Mouse (Mus musculus): ENCODE measurements at regions not wholly inside any gene's neighbourhood (a gene's known extent, or its start where the extent isn't known, plus 50 kb on each side); places are given as distances from the start of the nearest gene placed in this dataset.
A peak's percentile ranks its signal among the peaks of the same experiment; 100 is the strongest.

DNA sequence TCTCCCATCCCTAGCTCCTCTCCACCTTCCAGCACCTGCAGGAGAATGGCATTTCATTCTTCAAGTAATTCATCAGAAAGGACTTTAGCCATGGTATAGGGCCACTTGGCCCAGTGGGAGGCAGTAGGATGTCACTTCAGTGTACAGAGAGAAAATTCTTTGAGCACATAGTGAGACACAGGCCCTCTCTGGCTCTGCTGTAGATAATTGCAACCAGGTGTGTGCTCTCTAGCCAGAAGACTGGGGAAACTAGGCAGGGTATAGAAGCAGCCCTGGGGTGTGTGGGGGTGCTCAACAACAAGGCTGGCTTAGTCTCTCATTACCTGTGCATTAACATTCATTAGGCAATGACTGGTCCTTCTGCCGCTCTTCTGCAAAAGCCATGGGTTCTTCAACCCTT, 125.1 kb downstream of the Fam43a start:
- peak; percentile 86 for ATAC-seq (replicated peaks; ENCODE audit: insufficient number of reproducible peaks, low FRiP score, low TSS enrichment, low read depth)

DNA sequence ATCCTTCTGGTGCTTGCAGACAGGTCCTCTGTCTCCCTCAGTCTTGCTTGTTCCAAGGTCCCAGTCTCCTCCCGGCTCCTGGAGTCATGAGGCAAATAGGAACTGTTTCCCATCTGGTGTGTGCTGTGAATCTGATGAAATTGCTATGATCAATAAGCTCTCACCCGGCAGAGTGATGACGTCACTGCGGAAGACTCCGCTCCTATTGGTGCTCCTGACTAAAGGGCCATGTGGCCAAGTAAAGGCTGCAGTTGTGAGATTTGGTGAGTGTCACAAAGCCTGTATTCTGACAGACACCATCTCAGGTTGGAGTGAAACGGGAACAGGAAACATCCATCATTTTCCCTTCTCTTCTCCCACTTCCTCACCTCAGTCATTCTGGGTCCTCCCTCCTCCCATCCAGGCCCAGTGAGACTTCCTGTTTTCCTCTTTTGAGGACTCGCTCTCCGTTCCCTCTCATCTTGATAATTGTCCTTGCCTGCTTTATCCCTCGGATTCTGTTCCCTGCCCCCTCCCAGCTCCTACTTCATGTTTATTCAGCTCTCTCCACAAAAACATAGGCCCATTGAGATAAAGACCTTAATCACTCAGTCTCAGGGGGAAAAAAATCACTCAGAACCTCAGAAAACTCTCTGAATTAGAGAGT, 133.4 kb downstream of the Fam43a start:
- H3K27ac ChIP-seq (replicated peaks; ENCODE audit: low read depth, low read length) = no peak overlapping the region; the same call in 1 of the 2 replicates

More for the DNA sequence above, 125.1 kb downstream of the Fam43a start:
- no peak overlapping the region for H3K4me3 ChIP-seq (ENCODE audit: low read depth, low read length)
- no peak overlapping the region for H3K9ac ChIP-seq (replicated peaks; ENCODE audit: low read length)
- H3K9me3 ChIP-seq (replicated peaks; ENCODE audit: control insufficient read depth, low read length) = no peaks in the 10 kb centered on the region
- DNase-seq (ENCODE audit: low spot score) = peak; percentile 81
- no peaks in the 10 kb centered on the region for H3K4me1 ChIP-seq (ENCODE audit: control insufficient read depth, insufficient read depth, low read length)
- 52% methylated on average over 1 of the region's 1 CpGs for WGBS
- H3K36me3 ChIP-seq (replicated peaks; ENCODE audit: control insufficient read depth, insufficient read depth, low read depth, low read length) = no peaks in the 10 kb centered on the region
- no peak overlapping the region for H3K27ac ChIP-seq (replicated peaks; ENCODE audit: low read depth, low read length)
- H3K27me3 ChIP-seq (ENCODE audit: control insufficient read depth, insufficient read depth, low read length) = no peaks in the 10 kb centered on the region
- no peak overlapping the region for H3K4me2 ChIP-seq (ENCODE audit: low read depth, low read length)

DNA sequence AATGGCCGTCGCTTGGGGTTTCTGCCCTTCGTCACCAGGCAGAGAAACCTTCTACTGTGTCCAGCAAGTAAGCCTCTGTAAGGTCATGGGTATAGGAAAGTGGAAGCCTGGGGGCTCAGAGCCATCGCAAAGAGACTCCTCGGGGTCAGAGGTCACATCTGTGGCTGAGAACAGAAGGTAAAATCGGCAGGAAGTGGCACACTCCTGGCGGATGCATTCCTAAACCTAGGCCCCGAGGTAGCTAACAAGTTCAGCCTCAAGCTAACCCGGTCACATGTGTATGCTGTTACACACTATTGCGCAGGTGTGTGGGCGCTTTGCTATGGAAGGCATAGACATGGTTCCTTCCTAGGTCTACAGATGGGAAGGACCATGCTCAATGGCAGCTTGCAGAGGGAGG, 134.0 kb downstream of the Fam43a start:
- H3K9me3 ChIP-seq (replicated peaks; ENCODE audit: control insufficient read depth, low read length) = no peaks in the 10 kb centered on the region
- H3K36me3 ChIP-seq (replicated peaks; ENCODE audit: control insufficient read depth, insufficient read depth, low read depth, low read length) = no peaks in the 10 kb centered on the region
- H3K27me3 ChIP-seq (ENCODE audit: control insufficient read depth, insufficient read depth, low read length) = no peaks in the 10 kb centered on the region
- DNase-seq (ENCODE audit: low spot score) = peak; percentile 70
- 30% methylated on average over 11 of the region's 11 CpGs for WGBS
- no peak overlapping the region for H3K4me3 ChIP-seq (ENCODE audit: low read depth, low read length)
- peak; percentile 60; the same call in 1 of the 2 replicates for ATAC-seq (replicated peaks; ENCODE audit: insufficient number of reproducible peaks, low FRiP score, low TSS enrichment, low read depth)
- H3K4me1 ChIP-seq (ENCODE audit: control insufficient read depth, insufficient read depth, low read length) = peaks cover 6% of the 10 kb centered on the region; the same call in 1 of the 2 replicates
- H3K9ac ChIP-seq (replicated peaks; ENCODE audit: low read length) = no peak overlapping the region
- no peak overlapping the region for H3K4me2 ChIP-seq (ENCODE audit: low read depth, low read length)
- no peak overlapping the region; the same call in 1 of the 2 replicates for H3K27ac ChIP-seq (replicated peaks; ENCODE audit: low read depth, low read length)

More for the DNA sequence above, 133.4 kb downstream of the Fam43a start:
- H3K9ac ChIP-seq (replicated peaks; ENCODE audit: low read length) = no peak overlapping the region
- H3K4me1 ChIP-seq (ENCODE audit: control insufficient read depth, insufficient read depth, low read length) = peaks cover 6% of the 10 kb centered on the region; the same call in 1 of the 2 replicates
- no peaks in the 10 kb centered on the region for H3K36me3 ChIP-seq (replicated peaks; ENCODE audit: control insufficient read depth, insufficient read depth, low read depth, low read length)
- 33% methylated on average over 9 of the region's 9 CpGs for WGBS
- 0 out of 2 replicates have a peak, but pooled peaks have one; percentile 18 for ATAC-seq (replicated peaks; ENCODE audit: insufficient number of reproducible peaks, low FRiP score, low TSS enrichment, low read depth)
- no peak overlapping the region for H3K4me2 ChIP-seq (ENCODE audit: low read depth, low read length)
- peak; percentile 61 for DNase-seq (ENCODE audit: low spot score)
- no peaks in the 10 kb centered on the region for H3K9me3 ChIP-seq (replicated peaks; ENCODE audit: control insufficient read depth, low read length)
- no peak overlapping the region for H3K4me3 ChIP-seq (ENCODE audit: low read depth, low read length)
- H3K27me3 ChIP-seq (ENCODE audit: control insufficient read depth, insufficient read depth, low read length) = no peaks in the 10 kb centered on the region

DNA sequence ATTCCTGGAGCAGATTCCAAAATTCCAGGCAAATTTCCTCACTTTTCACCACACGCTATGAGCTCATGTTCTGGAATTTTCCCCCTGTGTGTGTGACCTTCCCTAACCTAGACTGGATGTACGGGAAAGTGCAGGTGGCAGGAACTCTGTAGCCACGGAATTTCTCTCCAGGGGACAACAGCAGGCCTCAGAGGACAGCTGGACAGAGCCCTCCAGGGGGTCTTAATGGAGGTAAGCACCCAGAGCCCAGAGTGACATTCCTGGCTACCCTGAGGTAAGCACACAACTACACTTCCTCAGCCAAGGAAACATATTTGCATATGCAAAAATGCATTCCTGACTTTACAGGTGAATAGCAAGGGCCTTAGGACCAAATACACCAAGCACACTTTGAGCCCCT, 135.8 kb downstream of the Fam43a start:
- WGBS = 24% methylated on average over 3 of the region's 3 CpGs

DNA sequence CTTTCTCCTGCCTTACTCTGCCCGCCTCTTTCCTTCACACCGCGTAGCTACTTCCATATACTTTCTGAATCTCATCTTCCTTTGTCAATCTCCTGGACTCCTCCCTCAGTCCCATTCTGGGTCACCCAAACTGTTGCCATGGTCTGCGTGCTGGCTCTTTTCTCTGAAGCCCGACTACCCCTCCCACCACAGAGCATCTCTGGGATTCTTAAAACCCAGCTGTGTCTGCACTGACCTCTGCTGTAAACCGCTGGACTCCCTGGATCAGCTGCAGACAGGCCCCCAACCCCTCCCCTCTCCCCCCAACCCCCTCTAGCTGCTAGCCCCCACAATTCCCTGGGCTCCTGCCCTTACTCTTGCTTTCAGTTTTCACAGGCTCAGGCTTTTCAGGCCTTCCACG, 136.4 kb downstream of the Fam43a start:
- H3K4me2 ChIP-seq (ENCODE audit: low read depth, low read length) = no peak overlapping the region
- H3K27ac ChIP-seq (replicated peaks; ENCODE audit: low read depth, low read length) = no peak overlapping the region
- peak; percentile 20 for DNase-seq (ENCODE audit: low spot score)
- no peak overlapping the region for H3K4me3 ChIP-seq (ENCODE audit: low read depth, low read length)
- ATAC-seq (replicated peaks; ENCODE audit: insufficient number of reproducible peaks, low FRiP score, low TSS enrichment, low read depth) = no peak
- 27% methylated on average over 7 of the region's 7 CpGs for WGBS
- H3K9me3 ChIP-seq (replicated peaks; ENCODE audit: control insufficient read depth, low read length) = no peaks in the 10 kb centered on the region
- H3K4me1 ChIP-seq (ENCODE audit: control insufficient read depth, insufficient read depth, low read length) = peaks cover 6% of the 10 kb centered on the region; the same call in 1 of the 2 replicates
- H3K36me3 ChIP-seq (replicated peaks; ENCODE audit: control insufficient read depth, insufficient read depth, low read depth, low read length) = no peaks in the 10 kb centered on the region
- no peak overlapping the region for H3K9ac ChIP-seq (replicated peaks; ENCODE audit: low read length)
- no peaks in the 10 kb centered on the region for H3K27me3 ChIP-seq (ENCODE audit: control insufficient read depth, insufficient read depth, low read length)

More for the DNA sequence above, 135.8 kb downstream of the Fam43a start:
- Histone ChIP-seq H3K4me3 (ENCODE audit: low read depth, low read length) (no peak overlapping the region), H3K4me2 (ENCODE audit: low read depth, low read length) (no peak overlapping the region), H3K4me1 (ENCODE audit: control insufficient read depth, insufficient read depth, low read length) (peaks cover 6% of the 10 kb centered on the region; the same call in 1 of the 2 replicates), H3K9ac (replicated peaks; ENCODE audit: low read length) (no peak overlapping the region), H3K9me3 (replicated peaks; ENCODE audit: control insufficient read depth, low read length) (no peaks in the 10 kb centered on the region), H3K27ac (replicated peaks; ENCODE audit: low read depth, low read length) (no peak overlapping the region), H3K27me3 (ENCODE audit: control insufficient read depth, insufficient read depth, low read length) (no peaks in the 10 kb centered on the region), H3K36me3 (replicated peaks; ENCODE audit: control insufficient read depth, insufficient read depth, low read depth, low read length) (no peaks in the 10 kb centered on the region)
- DNase-seq (ENCODE audit: low spot score) = no peak
- ATAC-seq (replicated peaks; ENCODE audit: insufficient number of reproducible peaks, low FRiP score, low TSS enrichment, low read depth) = no peak

DNA sequence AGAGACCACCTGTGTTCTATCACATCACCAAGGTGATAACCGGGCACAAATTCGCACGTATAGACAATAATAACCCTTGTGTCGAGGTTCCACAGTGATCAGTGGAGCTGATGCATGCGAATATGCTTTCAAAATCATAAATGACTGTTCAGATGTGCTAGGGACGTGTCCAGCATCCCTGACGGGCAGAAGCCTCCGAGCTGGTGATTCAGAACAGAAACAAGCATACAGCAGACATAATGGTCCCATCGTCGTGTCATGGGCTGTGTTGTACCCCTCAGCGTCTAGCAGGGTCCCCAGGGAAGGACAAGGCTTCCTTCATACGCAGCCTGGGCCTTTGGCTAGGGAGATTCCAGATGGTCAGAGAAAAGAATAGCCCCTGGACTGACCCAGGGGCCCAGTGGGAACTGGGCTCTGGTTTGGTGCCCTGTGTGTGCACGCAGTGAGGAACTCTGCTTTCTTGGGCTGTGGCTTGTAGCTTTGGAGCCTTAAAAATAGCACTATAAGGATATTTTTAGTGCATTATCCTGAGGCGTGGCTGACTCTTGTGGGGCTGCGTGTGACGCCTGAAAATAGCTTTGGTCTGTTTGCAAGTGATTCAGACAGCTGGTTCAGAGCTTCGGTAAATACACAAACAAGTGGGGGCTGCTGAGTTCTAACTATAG, 137.3 kb downstream of the Fam43a start:
- H3K27ac ChIP-seq (replicated peaks; ENCODE audit: low read depth, low read length) = no peak overlapping the region; the same call in 1 of the 2 replicates
- no peaks in the 10 kb centered on the region for H3K27me3 ChIP-seq (ENCODE audit: control insufficient read depth, insufficient read depth, low read length)
- no peak overlapping the region for H3K4me3 ChIP-seq (ENCODE audit: low read depth, low read length)
- DNase-seq (ENCODE audit: low spot score) (no peak), ATAC-seq (replicated peaks; ENCODE audit: insufficient number of reproducible peaks, low FRiP score, low TSS enrichment, low read depth) (no peak)
- H3K36me3 ChIP-seq (replicated peaks; ENCODE audit: control insufficient read depth, insufficient read depth, low read depth, low read length) = no peaks in the 10 kb centered on the region
- no peak overlapping the region for H3K9ac ChIP-seq (replicated peaks; ENCODE audit: low read length)
- H3K4me2 ChIP-seq (ENCODE audit: low read depth, low read length) = no peak overlapping the region
- no peaks in the 10 kb centered on the region for H3K9me3 ChIP-seq (replicated peaks; ENCODE audit: control insufficient read depth, low read length)
- 47% methylated on average over 17 of the region's 17 CpGs for WGBS
- H3K4me1 ChIP-seq (ENCODE audit: control insufficient read depth, insufficient read depth, low read length) = peaks cover 6% of the 10 kb centered on the region; the same call in 1 of the 2 replicates

DNA sequence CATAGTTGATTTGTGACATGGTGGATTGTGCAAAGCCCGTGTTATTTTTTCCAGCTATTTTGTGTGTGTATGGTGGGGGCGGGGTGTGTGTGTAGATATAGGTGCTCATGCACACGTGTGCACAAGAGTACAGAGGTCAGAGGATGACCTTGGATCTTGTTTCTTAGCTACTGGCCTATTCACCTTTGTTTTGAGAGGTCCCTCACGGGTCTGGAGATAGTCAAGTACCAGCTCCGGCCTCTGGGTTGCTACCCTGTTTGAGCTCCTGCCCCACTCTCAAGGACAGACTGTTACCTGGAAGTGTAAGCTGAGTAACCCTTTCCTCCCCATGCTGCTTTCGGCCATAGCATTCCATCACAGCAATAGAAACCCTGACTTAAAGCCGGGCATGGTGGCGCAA, 138.0 kb downstream of the Fam43a start:
- Histone ChIP-seq H3K36me3 (replicated peaks; ENCODE audit: control insufficient read depth, insufficient read depth, low read depth, low read length) (no peaks in the 10 kb centered on the region), H3K9ac (replicated peaks; ENCODE audit: low read length) (no peak overlapping the region), H3K9me3 (replicated peaks; ENCODE audit: control insufficient read depth, low read length) (no peaks in the 10 kb centered on the region), H3K4me2 (ENCODE audit: low read depth, low read length) (no peak overlapping the region), H3K27ac (replicated peaks; ENCODE audit: low read depth, low read length) (no peak overlapping the region), H3K4me1 (ENCODE audit: control insufficient read depth, insufficient read depth, low read length) (peaks cover 6% of the 10 kb centered on the region; the same call in 1 of the 2 replicates), H3K4me3 (ENCODE audit: low read depth, low read length) (no peak overlapping the region), H3K27me3 (ENCODE audit: control insufficient read depth, insufficient read depth, low read length) (no peaks in the 10 kb centered on the region)
- DNase-seq (ENCODE audit: low spot score) = no peak
- ATAC-seq (replicated peaks; ENCODE audit: insufficient number of reproducible peaks, low FRiP score, low TSS enrichment, low read depth) = no peak
- WGBS = 66% methylated on average over 8 of the region's 8 CpGs

DNA sequence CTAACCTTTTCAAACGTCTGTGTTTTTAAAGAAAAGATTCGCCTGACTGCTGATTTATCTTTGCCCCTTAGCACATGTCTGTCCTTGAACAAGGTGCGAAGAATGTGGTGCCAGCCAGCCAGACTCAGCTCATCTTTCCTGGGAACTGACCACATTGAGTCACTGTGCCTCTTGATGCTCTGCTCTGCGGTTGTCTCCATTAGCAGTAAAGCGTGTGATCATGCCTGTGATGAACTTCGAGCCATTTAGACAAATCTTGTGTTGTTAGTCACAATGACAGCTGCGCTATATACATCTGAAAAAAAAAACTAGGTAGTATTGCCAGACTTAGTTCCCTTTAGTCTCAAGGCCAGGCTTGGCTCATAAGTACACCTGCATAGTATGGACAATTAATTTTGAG, 140.1 kb downstream of the Fam43a start:
- Histone ChIP-seq H3K36me3 (replicated peaks; ENCODE audit: control insufficient read depth, insufficient read depth, low read depth, low read length) (no peaks in the 10 kb centered on the region), H3K9me3 (replicated peaks; ENCODE audit: control insufficient read depth, low read length) (no peaks in the 10 kb centered on the region), H3K27ac (replicated peaks; ENCODE audit: low read depth, low read length) (no peak overlapping the region), H3K27me3 (ENCODE audit: control insufficient read depth, insufficient read depth, low read length) (no peaks in the 10 kb centered on the region), H3K4me3 (ENCODE audit: low read depth, low read length) (no peak overlapping the region), H3K9ac (replicated peaks; ENCODE audit: low read length) (no peak overlapping the region), H3K4me2 (ENCODE audit: low read depth, low read length) (no peak overlapping the region), H3K4me1 (ENCODE audit: control insufficient read depth, insufficient read depth, low read length) (no peaks in the 10 kb centered on the region)
- ATAC-seq (replicated peaks; ENCODE audit: insufficient number of reproducible peaks, low FRiP score, low TSS enrichment, low read depth) (no peak), DNase-seq (ENCODE audit: low spot score) (no peak)
- 83% methylated on average over 7 of the region's 7 CpGs for WGBS
